Mouse (Mus musculus) MEL-GATA-1-ER (cell line): ENCODE results near the gene Tysnd1.

Source experiments
- DNase-seq: peaks from one replicate; pipeline ENCODE4 v3.0.0-alpha.2; 2012; ENCODE audit warnings: low read depth; ENCODE audit errors: extremely low read depth

The Tysnd1 gene

GRCm38 (mm10) chr10:61734377-61734776 is 39.1 kb downstream of the Tysnd1 start:
- no peak for DNase-seq

GRCm38 (mm10) chr10:61736671-61737078 is 41.4 kb downstream of the Tysnd1 start:
- DNase-seq = no peak

GRCm38 (mm10) chr10:61737537-61737936 is 42.2 kb downstream of the Tysnd1 start:
- no peak for DNase-seq

- no peak for DNase-seq
These were observed 42.8 kb downstream of the Tysnd1 start for GRCm38 (mm10) chr10:61738126-61738525.

- DNase-seq = no peak
These were observed 46.0 kb downstream of the Tysnd1 start for GRCm38 (mm10) chr10:61741306-61741705.

GRCm38 (mm10) chr10:61741873-61742272 is 46.6 kb downstream of the Tysnd1 start:
- no peak for DNase-seq

GRCm38 (mm10) chr10:61742336-61742735 is 47.0 kb downstream of the Tysnd1 start:
- no peak for DNase-seq

- no peak for DNase-seq
These were observed 49.8 kb downstream of the Tysnd1 start for GRCm38 (mm10) chr10:61745133-61745532.

- DNase-seq = no peak
These were observed 52.0 kb downstream of the Tysnd1 start for GRCm38 (mm10) chr10:61747302-61747701.

- DNase-seq = no peak
These were observed 54.7 kb downstream of the Tysnd1 start for GRCm38 (mm10) chr10:61750014-61750413.

GRCm38 (mm10) chr10:61751534-61752219 is 56.4 kb downstream of the Tysnd1 start:
- no peak for DNase-seq
